Mouse (Mus musculus) spleen, adult 2 months (tissue): ENCODE measurements around the gene Rad9b.

ENCODE experiments used
- CTCF ChIP-seq: fragments of 200-500 bp; IDR thresholded peaks from 2 replicates; pipeline ENCODE4 v1.5.1; 2011; ENCODE audit warnings: mild to moderate bottlenecking, inconsistent platforms; ENCODE audit not compliant: insufficient read depth, insufficient read length, insufficient replicate concordance; ENCODE audit errors: extremely low read depth
- POLR2A ChIP-seq: fragments of 200-500 bp; IDR thresholded peaks from 2 replicates; pipeline ENCODE4 v1.6.1; 2011; ENCODE audit warnings: low read depth, low read length, inconsistent platforms

- no peak for TF ChIP-seq POLR2A
- TF ChIP-seq CTCF: no peak
Observed at GRCm38 (mm10) chr5:122286191-122286590, 67.8 kb downstream of the Rad9b start.
